Mouse (Mus musculus) spleen, postnatal 10 days (tissue): ENCODE results near the gene Rbfox1.

ENCODE experiments used
- DNase-seq, 2 experiments: peaks; one replicate each; pipeline ENCODE4 v3.0.0; 2021 to 2022; ENCODE audit warnings: low spot score in 2 of 2

The Rbfox1 gene

DNA sequence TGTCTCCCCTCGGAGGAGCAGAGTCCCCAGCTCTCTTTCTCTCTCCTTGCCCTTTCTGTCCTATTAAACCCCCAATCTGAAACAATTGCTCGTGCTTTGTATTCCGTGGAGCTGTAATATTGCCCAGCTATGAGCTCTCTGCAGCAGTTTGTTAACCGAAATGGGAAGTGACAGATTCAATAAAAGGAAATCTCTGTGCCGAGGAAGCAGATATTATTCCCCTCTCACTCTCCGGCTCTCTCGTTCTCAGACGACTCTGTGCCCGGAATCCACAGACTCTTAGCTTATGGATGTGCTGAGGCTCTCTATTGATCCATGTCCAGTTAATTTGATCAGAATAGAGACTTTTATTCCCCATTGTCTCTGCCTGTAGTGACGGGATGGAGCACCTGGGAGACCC is 1260.3 kb downstream of the Rbfox1 start:
- DNase-seq = no peak

DNA sequence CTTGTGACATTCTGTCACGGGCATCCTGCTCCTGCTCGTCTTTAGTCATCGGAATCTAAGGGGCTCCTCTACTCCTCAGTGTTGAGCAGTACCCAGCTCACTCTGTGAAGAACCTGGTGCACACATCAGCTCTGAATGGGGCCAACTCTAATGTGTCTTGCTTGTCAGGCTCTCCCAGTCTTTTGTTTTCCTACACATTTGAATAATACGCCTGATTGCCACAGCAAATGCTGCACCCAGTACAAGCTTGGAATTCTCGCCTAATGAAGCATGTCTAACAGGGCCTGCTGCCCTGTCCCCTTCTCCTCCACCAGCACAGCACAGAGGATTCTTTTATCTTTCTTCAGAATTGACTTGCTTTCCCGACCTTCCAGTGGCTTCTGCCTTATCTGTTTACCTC is 1261.3 kb downstream of the Rbfox1 start:
- DNase-seq = no peak

DNA sequence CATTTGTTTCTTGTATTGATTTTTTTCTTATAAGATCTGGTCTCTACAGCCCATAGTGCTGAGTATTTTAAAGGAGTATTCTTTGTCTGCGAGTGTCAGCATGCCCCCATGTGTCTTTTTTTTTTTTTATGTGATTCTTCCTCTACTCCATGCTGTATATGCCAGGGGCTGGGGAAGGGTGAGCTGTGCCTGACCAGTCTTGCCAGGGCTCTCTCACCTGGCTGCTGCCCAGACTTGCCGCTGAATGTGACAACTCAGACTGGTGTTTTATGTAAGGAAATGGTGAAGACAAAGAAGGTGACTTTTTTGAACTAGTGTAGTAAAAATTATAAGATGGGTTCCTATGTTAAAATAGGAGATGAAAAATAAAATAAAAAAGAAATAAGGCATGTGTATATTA is 1262.7 kb downstream of the Rbfox1 start:
- DNase-seq = no peak

DNA sequence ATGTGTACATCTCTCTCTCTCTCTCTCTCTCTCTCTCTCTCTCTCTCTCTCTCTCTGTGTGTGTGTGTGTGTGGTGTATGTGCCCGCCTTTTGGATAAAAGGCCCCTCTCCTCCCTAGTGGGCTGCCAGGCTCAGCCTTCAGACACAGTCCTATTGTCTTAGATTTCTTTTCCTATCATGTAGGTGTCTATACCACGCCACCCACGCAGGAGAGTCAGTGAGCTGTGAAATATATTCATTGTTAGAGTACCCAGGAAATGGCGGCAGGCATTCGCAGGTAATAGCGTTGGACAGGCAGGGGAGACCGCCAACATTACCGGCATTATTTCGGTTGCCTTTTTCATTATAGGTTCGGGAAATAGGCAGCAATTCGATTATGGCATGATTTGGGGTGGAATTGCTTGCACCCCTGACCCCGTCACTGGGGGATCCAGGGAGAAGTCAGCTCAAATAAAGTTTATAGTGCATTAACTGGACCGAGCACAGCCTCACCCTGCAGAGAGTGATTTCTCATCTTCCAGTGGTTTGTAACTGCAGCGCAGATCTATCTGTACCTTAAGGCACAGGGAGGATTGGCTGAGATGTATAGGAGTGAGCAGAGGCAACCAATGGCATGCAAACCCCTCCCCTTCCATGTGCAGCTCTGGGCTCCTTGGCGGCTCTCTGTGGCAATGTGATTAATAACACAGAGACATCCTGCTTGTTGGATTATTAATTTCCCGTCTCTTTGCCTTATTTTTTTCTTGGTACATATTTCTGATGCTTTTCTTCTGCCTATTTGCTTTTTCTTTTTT is 1264.1 kb downstream of the Rbfox1 start:
- no peak for DNase-seq

DNA sequence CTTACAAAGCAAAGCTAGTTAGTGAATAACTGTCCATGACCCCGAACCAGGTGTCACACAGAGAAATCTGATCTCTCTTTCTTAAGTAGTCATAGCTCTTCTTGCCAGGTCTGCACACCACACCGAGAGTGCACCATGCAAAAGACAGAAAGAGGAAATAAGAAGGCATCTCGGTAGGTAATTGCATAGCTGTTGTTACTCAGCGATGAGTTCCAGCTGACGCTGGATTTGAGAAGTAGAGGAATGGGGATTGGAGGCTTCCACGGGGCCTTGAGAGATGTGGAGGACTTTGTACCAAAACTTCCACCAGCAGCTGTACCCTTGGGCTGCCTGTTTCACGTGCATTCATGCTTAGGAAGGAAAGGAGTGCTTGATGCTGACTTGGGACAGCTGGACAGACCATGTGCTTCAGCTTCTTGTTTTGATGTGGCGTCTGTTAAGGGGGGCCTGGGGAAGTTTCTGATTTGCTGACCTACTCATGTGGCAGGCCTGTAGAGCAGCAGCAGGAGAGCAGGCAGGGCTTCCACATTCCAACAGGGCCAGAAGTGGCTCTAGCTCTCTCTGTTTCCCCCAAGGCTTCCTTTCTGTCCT is 1265.1 kb downstream of the Rbfox1 start:
- DNase-seq = peak in 1 of 2 experiments; percentile 15

DNA sequence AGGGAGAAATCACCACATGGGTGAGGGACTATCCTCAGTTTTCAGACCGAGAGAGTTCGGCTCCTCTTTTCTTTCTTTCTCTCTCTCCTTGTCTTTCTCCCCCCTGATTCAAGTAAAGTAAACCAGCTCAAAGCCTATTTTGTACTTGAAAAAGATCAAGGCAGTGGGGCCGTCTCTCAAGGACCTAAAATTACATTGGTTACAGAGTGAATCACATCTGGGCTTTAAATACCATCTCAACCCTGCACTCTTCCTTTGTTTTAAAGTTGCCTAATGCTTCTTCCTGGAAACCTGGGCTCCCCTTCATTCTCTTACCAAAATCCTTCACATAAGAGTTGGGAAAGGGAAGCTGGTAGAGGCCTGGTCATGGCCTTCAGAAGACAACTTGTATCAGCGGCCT is 1267.2 kb downstream of the Rbfox1 start:
- DNase-seq = no peak

DNA sequence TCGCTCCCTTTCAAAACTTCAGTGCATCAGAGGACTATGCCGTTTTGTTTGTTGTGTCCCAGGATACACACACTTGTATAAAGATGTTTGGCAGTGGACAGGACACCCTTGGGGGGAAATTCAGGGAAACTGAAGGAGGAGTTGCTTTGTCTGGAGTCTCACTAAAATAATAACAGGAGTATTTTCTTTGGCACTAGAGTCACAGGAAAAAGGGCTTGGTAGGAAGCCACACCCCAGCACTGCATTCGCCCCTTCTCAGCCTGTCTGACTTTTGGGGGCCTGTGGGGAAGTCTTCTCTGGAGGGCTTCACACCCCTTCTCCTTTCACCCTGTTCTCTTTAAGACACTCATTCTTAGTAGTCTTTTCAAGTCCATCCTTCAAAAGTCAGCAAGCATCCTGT is 1269.5 kb downstream of the Rbfox1 start:
- no peak for DNase-seq

DNA sequence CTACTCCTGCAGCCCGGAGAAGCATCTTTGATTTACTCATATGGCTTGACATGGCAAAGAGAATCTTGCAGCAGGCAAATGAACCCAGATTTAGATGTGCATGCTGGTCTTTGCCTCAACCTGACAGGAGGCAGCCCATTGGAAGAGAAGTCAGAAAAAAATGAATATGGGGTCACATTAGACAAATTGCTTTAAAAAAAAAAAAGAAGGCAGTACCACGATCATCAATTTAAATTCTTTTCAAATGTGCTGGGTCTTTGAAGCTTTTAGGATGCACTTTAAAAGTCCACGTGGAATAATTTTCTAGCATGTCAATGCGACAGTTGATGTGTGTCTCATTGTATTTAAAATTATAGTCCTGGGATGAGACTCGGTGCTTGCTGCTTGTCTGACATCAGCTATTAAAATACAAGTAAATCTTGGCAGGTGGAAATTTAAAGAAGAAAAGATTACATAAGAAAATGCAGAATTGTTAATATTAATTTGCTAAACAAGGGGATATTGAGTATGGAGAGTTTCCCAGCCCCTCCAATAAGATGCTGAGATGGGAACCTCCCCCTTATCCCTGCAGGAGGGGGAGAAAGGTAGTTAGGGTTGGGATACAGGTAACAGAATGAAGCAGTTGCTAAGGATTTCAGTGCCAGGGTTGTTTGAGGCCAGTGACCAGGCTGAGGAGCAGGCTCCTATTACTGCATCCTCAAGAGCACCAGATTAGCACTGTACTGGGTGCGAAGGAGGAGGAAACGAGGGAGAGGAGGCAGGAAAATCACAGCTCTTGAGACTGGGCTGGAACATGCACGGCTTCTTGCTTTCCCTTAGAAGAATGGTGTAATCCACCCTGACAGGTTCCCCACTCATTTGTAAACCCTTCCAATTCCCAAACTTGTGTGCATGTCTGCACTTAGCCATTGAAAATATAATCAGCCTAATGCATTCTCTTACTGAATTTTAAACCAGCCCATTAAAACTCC is 1274.0 kb downstream of the Rbfox1 start:
- DNase-seq = no peak

DNA sequence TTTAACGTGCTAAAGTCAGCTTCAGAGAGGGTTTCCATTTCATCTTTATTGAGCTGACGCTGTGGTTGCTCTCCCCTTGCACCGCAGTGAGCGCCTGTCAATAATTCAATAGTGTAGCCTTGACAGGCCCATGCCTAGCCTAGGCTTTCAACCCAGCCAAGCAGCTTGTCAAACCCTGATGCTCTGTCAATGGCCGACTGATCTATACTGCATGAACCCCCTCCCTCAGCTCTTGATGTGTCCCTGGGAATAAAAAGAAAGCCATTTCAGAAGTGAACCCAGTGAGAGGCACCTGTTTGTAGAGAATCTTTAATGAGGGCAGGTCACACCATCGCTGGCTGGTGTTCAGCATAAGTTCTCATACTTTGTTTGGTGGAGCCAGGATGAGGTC is 1274.7 kb downstream of the Rbfox1 start:
- DNase-seq = no peak

DNA sequence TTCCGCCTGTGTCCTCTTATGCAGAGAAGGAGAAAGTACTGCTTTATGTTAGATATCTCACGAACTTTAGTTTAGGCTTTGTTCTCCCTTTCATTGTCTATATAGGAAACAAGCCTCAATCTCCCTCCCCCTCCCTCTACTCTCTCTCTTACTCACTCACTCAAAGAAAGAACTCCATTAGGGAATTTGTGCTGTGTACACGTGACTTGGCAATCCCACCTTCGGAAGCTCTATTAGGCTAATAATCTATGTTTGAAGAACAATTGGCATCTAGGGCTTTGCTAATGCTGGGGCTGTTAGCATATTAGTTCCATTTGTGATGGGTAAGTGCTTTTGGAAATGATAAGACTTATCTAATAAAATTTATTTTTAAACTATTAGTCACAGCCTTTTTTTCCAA is 1277.0 kb downstream of the Rbfox1 start:
- no peak for DNase-seq

DNA sequence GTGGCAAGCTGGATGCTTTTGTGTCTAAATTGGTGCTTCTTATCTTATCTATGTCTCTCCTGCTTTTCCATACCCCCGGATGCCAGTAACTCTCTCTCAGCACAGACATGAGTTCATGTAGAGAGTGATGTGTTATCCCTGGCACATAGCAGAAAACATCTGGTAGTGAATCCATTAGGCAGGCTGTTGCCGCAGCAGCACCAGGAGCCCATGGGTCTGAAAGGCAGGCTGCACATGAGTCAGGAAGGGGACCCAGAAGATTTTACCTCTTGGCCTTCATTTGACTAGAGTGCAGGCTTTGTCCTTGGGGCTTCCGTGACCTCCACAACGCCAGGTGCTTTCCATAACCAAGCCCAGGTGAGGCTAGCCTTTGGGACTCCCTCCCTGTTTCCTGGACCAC is 1278.5 kb downstream of the Rbfox1 start:
- no peak for DNase-seq

DNA sequence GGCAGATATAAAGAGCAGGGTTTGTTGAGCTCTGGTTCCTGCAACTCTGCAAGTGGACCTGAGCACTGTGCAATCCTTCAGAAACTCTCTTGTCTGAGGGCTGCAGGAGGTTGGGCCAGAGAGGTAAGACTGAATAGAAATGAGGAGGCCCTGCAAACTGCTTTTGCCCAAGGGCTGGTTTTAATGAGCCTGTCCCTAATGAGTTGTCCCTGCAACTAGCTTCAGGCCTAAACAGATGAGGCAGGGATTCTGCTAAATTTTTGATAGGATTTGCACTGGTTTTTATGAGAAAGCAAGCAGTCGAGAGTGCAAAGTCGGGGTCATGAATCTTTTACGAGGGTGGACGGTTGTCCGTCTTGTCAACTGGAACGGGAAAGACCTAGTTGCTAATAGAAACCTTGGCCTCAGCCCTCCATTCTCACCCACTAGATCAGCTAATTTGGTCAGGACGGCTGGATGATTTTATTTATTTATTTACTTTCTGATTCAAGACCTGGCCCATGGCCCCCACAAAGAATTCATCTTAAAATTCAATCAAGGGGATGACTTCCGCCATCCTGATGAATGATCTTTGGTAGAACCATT is 1279.1 kb downstream of the Rbfox1 start:
- no peak for DNase-seq

DNA sequence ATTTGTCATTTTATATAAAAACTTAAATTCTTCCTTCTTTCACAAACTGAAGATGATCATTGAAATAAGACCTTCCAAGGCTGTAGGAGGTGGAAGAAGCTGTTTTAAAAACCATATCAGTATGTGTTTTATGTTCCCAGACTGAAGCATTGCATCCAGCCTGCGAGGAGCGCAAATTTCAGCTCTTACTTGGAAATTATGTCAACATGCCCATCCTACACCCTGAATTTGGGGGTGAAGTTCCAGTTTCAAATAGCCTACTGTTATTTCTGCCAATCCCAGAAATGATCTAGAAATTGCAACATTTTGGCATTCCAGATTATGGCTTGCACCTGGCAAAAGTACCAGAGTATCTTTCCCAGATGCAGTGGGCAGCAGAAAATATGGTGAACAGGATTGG is 1290.8 kb downstream of the Rbfox1 start:
- DNase-seq = no peak

DNA sequence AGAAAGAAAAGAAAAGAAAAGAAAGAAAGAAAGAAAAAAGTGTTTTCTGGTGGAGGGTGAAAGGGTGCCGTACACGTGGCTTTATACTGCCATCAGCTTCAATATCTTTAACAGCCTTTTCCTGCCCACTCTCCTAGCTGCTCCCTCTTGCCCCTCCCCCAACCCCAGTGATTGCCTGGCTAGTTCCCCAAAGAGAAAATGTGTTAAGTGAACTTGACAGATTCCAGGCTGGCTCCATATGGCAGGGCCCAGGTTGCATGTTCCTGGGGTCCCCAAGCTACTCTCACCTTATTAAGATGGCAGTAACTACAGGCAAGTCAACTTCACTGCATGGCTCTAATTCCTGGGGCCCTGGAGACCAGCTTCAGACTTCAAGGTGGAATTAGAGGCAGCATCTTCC is 1302.6 kb downstream of the Rbfox1 start:
- DNase-seq = no peak

DNA sequence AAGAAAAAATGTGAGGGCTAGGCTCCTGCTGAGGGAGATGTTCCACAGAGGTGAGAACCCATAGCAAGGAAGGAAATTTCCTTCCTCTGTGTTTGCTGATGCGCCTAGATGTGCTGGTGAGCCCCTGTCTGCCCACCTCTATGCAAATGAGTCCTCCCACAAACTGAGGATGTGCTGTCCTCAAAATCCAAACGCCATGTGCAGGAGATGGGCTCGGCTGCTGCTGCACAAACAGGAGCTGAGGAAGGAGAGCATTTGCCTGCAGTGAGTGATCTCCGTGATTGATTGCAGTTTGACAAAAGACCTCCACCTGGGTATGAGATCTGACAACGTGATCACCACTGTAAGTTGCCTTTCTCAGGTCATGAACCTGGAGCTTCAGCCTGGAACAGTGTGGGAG is 1308.4 kb downstream of the Rbfox1 start:
- DNase-seq = no peak

DNA sequence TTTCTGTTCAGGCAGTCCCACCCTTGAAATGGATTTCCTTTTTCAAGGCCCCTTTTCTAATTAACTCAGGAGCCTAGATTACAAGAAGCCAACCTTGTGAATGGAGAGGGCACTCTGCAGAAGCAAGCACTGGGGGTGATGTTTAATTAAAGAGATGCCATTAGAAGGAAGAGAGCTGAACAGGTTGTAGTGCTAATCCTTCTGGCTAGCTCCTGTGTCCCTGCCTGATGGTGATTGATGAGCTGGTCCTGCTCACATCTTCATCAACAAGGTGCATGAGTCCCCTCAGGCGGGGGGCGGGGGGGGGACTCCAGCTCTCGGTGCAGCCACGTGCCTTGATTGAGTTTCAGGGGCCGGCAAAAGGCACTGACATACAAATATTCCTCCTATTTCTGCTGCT is 1312.8 kb downstream of the Rbfox1 start:
- DNase-seq = no peak

DNA sequence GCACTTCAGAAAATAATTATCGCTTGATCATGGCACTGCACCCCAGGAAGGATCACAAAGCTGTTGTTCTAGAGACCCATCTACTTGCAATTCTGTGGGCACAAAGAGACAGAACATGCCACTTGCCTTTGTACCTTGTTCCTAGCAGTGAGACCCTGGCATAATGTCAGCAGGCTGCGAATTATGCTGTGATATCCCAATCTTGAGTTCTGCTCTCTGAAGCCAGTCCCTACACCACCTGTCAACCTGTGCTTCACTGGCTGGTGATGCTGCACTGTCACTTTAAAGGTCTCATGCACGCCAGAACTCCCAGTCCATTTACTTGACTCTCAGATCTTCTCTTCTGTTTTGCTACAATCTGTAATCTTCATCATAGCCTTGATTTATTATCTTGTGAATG is 1315.1 kb downstream of the Rbfox1 start:
- no peak for DNase-seq

DNA sequence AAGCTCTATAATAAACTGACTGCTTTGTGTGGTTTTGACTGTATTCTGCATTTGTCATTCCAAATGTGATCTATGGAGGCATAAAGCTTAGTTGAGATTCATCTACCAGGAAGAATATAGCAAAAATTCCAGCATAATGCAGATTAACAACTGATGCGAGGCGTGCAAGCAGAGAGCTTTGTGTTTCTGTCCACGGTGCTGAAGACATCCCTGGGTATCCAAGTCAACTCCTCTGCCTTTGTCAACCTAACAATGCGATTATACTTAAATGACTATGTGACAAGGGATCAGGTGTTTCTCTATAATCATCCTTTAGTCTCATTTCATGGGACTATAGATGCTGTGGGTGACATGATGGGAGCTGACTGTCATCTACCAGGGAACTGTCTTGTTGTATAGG is 1316.7 kb downstream of the Rbfox1 start:
- no peak for DNase-seq

DNA sequence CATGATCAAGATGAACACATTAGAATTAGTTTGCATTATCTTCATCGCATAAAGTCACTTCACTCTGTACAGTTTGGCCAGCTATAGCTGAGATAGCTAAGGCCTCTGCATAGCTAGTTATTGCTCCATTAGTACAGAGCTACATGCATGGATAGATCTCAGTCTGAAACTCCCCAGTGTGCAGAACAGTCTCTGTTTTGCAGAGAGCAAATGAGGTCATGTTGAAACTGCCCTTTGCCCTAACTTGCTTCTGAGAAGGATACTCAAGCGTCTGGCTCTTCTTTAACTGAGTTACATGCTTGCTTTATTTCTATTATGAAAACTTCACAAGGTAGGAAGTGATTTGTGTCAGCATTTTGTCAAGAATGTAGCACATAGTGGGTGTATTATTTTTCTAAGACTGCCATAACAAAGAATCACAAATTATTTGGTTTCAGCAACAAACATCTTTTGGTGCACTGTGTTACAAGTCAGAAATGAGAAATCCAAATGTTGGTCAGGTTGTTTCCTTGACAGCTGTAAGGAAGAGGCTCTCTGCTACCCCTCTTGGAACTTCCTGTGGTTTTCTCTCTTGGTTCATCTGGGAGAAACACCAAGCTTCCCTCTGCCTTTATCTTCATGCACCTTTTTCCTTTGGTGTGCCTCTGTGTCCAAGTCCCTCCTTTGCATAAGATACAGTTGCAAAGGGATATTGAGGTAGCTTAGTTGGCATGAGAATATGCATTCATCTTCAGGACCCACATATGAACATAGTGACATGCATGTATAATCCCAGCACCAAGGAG is 1321.2 kb downstream of the Rbfox1 start:
- no peak for DNase-seq

DNA sequence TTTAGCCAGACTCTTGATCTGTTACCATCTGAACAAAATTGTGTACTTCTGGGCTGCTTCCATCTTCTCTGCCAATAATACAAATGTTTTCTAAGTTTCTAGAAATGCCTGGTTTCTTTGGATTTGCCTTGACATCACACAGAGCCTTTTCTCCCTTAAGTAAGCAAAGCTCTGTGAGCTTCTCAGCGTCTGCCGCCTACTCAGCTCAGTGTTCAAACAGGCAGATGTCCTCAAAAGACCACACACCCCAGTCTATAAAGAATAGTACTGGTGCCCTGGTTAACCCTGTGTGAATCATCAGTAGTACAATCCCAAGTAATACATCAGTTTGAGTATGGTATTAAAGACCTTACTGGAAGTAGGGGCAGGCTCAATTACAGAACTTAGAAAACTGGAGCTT is 1322.4 kb downstream of the Rbfox1 start:
- DNase-seq = no peak

DNA sequence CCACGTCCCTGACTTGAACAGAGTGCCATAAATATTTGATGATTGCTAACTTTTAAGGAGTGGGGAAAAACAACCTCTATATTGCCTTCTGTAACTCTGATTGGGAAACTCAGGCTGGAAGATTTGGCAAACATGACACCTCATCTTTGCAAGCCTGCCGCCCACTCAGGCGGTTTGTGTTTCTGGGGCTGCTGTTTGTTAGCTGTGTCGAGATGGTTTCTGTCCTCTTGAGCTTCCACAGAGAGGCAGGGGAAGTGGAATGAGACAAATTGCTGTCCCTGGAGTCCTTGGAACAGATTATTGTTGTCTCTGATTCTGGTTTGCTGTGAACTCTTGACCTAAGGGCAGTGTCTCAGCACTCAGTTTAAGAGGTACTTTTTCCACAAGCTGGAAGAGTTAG is 1327.6 kb downstream of the Rbfox1 start:
- DNase-seq = no peak
